Mouse (Mus musculus): Measurements from ENCODE around the gene Vti1a. TPM values are rescaled to one million over a fixed set of nuclear protein-coding genes. Genes with fewer than 3 reads are reported as not detected.
A peak's percentile ranks its signal among the peaks of the same experiment; 100 is the strongest.

Gene Vti1a
- total RNA-seq, 2 experiments from 2014 or later = 61.6 to 63.4 TPM

DNA sequence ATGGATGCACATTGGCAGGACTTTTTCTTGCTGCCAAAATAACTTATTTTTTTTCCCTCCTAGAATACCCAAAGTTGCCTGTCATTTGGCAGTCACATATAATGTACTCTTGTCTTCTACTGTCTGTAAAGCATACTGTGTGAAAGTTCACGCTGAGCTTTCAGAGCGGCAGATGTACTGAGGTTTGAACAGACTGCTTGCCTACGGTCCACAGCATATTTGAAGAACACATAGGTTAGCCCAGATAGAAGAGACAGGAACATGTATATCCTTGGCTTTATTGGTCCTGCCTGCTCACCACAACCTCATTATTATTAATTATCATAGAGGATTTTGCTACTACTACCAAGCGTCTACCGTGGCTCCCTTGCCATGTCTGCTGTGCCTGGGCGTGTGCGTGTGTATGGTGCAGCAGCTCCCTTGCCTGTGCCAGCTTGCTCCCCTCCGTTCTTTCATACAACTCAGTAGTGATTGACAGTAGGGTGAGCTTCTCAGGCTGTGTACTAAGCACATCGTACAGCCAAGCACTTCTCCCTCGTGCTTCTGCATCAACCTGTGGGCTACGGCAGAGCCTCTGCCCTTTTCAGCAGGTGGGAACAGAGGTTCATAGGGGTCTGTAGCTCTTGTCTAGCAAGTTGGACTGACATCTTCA lies 107.1 kb downstream of the Vti1a start:
- no peak for DNase-seq (ENCODE audit: low spot score in 2 of 2)
- intact Hi-C loops (cut with DNase I) = no loop called here

DNA sequence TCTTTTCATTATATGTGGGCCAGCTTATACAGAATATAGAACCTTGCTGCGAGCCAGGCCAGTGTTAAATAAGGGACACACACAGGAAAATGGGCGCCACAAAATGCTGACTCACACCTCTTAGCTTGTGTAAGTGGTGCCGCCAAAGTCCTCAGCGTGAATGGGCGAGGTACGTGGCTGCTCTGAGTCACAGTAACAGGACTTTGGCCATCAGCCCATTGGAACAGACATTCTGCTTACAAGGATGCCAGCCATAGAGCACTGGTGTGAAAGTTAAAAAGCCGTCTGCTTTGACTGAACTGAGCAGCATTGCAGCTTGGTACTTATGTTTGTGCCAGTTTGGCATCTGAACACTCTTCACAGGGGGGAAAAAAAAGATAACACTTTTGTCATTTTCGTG lies 107.9 kb downstream of the Vti1a start:
- intact Hi-C loops (cut with DNase I) = no loop called here
- DNase-seq (ENCODE audit: low spot score in 2 of 2) = peak; percentile 69 to 93

DNA sequence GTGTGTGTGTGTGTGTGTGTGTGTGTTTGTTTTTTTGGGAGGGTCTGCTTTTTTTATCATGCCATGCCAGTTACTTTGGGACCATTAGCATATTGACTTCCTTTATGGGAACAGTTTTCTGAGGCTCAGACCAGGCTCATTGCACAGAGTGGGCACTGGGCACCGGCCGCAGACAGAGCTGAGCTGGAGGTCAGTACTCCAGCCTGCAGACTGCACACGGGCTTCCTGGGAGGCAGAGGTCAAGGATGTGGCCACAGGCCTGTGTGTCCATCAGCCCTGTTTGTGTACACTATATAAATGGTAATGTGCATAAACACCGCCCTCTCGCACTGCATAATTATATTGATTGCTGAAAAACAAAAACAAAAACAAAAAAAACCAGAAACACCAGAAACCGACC lies 108.4 kb downstream of the Vti1a start:
- intact Hi-C loops (cut with DNase I) = no loop called here
- DNase-seq (ENCODE audit: low spot score in 2 of 2) = no peak

GRCm38 (mm10) chr19:55440306-55440705 lies 124.2 kb downstream of the Vti1a start:
- no peak for DNase-seq (ENCODE audit: low spot score in 2 of 2)
- intact Hi-C loops (cut with DNase I) = no loop called here

DNA sequence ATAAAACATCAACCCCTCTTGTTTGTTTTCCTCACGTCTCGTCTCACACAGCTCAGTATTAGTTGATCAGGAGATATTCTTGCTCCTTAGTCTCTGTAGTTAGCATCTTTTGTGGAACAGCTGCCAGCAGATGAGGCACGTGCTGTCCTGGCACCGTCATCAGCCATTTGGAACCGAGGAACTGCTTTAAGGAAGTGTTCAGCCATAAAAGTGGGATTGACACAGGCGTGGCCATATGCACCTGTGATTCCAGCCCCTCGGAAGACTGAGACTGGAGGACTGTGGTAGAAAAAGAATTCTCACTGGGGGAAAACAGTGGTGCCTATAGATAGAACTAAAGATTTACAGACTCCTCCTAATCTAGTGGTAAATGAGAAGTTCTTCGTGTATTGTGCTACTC lies 127.5 kb downstream of the Vti1a start:
- intact Hi-C loops (cut with DNase I) = no loop called here
- no peak for DNase-seq (ENCODE audit: low spot score in 2 of 2)

- intact Hi-C loops (cut with DNase I) = no loop called here
- no peak for DNase-seq (ENCODE audit: low spot score in 2 of 2)
These were observed 133.0 kb downstream of the Vti1a start for GRCm38 (mm10) chr19:55449084-55449483.

GRCm38 (mm10) chr19:55449506-55449905 lies 133.4 kb downstream of the Vti1a start:
- no peak for DNase-seq (ENCODE audit: low spot score in 2 of 2)
- intact Hi-C loops (cut with DNase I) = no loop called here

DNA sequence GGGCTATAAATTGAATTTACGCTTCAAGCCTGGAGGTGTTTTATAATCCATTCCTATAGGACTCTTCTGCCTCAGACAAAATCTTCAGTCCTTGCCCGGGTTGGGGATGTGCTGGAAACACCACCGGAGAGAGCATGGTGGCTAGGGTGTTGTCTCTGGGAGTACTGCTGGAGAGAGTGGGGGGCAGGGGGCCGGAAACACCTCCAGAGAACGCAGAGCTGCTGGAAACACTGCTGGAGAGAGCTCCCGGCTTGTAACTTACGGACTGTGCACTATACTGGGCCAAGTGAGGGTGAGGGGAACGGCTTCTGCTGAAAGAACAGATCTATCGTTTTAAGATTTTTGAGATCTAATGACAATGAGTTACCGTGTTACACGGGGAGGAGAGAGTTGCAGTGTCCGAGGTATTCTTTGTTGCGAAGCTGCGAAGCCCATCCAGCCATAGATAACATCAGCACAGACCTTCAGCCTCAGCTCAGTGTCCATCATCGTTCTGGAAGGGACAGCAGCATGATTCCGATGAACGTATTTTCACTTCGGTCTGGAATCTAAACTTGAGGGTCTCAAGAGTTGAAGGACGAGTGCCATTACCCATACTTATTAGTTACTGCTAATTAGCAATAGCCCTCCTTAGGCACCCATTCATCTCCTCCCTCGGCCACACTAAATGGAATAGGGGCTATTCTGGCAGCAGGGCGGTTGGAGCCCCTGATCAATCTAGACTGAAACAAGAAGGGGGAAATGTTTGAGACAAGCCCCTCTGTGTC lies 140.4 kb downstream of the Vti1a start:
- intact Hi-C loops (cut with DNase I) = no loop called here
- DNase-seq (ENCODE audit: low spot score in 2 of 2) = no peak

GRCm38 (mm10) chr19:55461963-55462362 lies 145.9 kb downstream of the Vti1a start:
- intact Hi-C loops (cut with DNase I) = no loop called here

GRCm38 (mm10) chr19:55463670-55464069 lies 147.6 kb downstream of the Vti1a start:
- intact Hi-C loops (cut with DNase I) = no loop called here
- no peak for DNase-seq (ENCODE audit: low spot score in 2 of 2)

More at GRCm38 (mm10) chr19:55461963-55462362, 145.9 kb downstream of the Vti1a start:
- DNase-seq (ENCODE audit: low spot score in 2 of 2) = peak in 1 of 2 experiments; percentile 9

DNA sequence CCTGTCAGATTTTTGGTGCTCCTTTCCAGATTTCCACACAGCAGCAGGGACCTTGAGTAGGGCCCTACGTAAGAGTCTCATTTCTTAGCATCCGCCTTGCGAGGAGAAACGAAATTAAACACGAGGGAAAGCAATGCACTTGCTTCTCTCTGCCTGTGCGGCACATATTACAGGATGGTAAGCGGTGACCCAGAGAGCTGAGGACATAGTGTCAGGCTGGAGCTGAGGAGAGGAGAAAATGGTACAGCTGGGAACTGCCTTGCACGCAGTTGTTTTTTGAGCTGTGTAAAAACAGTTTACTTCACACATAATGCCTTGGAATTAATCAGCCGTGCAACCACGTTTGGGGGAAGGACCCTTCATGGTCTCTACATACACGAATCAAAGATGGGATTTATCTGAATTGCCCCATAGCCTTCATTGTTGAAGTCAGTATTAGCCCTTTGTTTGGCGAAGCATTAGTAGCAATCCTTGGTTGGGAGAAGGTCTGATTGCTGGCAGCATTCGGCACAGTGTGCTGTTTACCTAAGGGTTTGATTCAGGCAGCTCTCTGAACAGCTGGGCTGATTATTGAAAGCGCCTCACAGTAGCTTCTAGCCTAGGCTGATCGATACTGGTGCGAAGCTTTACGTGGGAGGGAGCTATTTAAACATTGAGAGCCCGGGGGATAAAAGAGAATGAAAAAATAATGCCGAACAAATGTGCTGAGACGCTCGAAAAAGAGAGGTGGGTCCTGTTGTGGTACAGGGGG lies 153.4 kb downstream of the Vti1a start:
- intact Hi-C loops (cut with DNase I) = no loop called here
- peak in 1 of 2 experiments; percentile 19 for DNase-seq (ENCODE audit: low spot score in 2 of 2)

DNA sequence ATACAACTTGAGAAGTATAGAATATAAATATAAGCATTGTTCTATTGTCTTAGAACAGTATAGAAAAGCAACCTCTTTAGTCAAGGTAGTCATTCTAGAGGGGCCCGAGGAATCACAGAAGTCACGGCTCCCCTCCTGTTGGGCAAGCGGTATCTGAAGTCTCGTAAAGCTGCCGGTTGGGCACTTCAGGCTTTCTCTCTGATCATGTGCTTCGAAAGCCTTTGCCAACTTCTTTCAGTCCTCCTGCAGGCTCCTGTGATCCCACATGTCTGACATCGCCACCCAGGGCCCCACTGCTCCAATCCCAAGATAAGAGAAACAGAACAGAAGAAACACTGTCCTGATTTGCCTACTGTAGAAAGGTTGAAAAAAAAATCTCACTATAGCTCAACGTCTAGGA lies 156.5 kb downstream of the Vti1a start:
- intact Hi-C loops (cut with DNase I) = no loop called here
- DNase-seq (ENCODE audit: low spot score in 2 of 2) = no peak

- intact Hi-C loops (cut with DNase I) = no loop called here
- DNase-seq (ENCODE audit: low spot score in 2 of 2) = no peak
These were observed 158.1 kb downstream of the Vti1a start for GRCm38 (mm10) chr19:55474225-55474624.

GRCm38 (mm10) chr19:55480526-55480925 lies 164.4 kb downstream of the Vti1a start:
- intact Hi-C loops (cut with DNase I) = no loop called here

GRCm38 (mm10) chr19:55481308-55481707 lies 165.2 kb downstream of the Vti1a start:
- intact Hi-C loops (cut with DNase I) = no loop called here
- no peak for DNase-seq (ENCODE audit: low spot score in 2 of 2)

More at GRCm38 (mm10) chr19:55480526-55480925, 164.4 kb downstream of the Vti1a start:
- no peak for DNase-seq (ENCODE audit: low spot score in 2 of 2)

GRCm38 (mm10) chr19:55483526-55483925 lies 167.4 kb downstream of the Vti1a start:
- no peak for DNase-seq (ENCODE audit: low spot score in 2 of 2)
- intact Hi-C loops (cut with DNase I) = no loop called here

DNA sequence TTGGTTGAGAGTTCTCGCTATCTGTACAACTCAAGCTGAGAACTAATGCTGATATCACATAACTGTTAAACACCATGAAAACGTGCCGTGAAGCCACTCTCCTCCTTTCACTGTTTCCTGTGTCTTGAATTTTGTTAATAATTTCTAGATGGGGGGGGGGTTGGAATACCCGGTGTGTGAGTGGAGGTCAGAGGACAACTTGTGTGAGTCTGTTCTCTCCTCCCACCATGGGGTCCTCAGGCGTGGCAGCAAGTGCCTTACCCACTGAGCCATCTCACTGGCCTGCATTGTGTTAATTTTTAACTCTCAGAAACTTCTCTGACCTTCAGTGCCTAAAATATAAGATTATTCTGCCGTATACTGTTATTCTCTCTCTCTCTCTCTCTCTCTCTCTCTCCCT lies 168.5 kb downstream of the Vti1a start:
- DNase-seq (ENCODE audit: low spot score in 2 of 2) = no peak
- intact Hi-C loops (cut with DNase I) = no loop called here

DNA sequence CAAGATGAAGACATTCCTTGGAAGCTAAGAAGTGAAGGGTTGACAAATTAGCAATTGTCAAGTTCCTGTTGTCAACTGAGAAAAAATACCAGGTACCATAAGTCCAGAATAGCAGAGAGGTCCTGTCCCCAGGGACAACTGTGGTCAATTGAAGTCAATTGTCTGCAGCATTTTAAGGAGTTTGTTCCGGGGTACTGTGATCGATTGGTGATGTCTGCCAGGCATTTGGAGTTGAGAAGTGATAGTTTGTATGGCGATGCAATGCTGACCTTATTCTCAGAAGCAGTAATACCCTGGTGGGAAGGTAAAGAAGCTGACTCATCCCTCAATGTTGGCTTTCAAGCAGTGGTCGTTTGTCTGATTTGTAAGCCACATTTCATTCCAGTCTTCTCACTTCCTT lies 170.4 kb downstream of the Vti1a start:
- intact Hi-C loops (cut with DNase I) = no loop called here
- DNase-seq (ENCODE audit: low spot score in 2 of 2) = no peak

DNA sequence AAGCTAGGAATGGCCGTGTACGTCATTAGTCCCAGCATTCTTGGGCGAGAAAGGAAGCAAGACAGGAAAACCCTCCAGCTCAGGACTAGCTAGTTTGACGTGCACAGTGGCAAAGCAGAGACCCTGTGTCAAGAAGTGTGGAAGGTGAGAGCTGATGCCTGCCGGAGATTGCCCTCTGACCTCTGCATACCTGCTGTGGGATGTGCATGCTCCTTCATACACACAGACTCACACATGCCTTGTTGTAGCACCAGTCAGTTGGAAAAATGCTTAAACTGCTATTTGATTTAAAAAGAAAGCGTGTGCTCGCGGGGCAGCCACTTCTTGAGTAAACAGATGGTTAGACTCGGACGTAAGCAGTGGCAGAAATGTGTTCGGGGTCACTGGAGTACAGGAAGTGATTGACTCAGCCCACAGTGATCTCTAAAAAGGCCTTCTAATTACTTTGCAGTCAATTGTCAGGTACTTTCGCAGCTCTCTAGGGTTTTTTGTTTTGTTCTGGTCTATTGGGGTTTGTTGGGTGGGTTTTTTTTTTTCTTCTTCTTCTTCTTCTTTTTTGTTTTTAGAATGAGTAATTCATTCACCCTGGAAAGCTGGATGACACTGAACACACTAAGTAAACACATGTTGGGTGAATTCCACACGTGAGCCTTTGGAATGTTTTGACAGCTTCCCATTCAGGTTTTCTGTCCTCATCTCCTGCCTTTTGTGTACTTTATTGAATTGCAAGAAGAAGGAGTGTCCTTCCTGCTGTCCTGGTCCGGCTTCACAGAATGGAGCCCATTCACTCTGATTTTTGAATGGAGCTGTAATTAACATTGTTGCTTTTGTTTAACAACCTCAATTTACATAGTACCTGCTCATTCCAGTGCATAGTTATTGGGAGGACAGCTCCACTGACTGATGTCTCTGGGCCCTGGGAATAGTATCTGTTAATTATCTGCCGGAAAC lies 175.3 kb downstream of the Vti1a start:
- no peak for DNase-seq (ENCODE audit: low spot score in 2 of 2)
- intact Hi-C loops (cut with DNase I) = no loop called here

Data from left cerebral cortex, postnatal 25 days (tissue).